Mouse (Mus musculus) CD8-positive naive resting alpha-beta T cell, adult 57 days (primary cell): ENCODE results near the gene Taar7e. TPM values are rescaled to one million over a fixed set of nuclear protein-coding genes. Genes with fewer than 3 reads are reported as not detected.

ENCODE experiments used
- total RNA-seq: library from RNA; stranded (reverse); gene quantifications from one replicate; pipeline ENCODE4 v1.2.4, GENCODE M21; 2023

Taar7e gene
- not detected for total RNA-seq

GRCm38 (mm10) chr10:24037314-24037713 lies at the start of gene Taar7e:
Taar7e (plus strand) TSS chr10:24037614.

GRCm38 (mm10) chr10:23993381-23993780 lies 44.0 kb upstream of the Taar7e start, which contains the start of gene Taar7a:
Taar7a (minus strand) TSS chr10:23993481.

GRCm38 (mm10) chr10:23999639-24000038 lies 37.8 kb upstream of the Taar7e start, which contains the start of gene Taar7b:
Taar7b (plus strand) TSS chr10:23999939.

GRCm38 (mm10) chr10:24026922-24027321 lies 10.5 kb upstream of the Taar7e start, which contains the start of gene Taar7d:
Taar7d (plus strand) TSS chr10:24027222.

GRCm38 (mm10) chr10:24049210-24049609 lies 11.8 kb downstream of the Taar7e start, which contains the start of gene Taar7f:
Taar7f (plus strand) TSS chr10:24049510.

DNA sequence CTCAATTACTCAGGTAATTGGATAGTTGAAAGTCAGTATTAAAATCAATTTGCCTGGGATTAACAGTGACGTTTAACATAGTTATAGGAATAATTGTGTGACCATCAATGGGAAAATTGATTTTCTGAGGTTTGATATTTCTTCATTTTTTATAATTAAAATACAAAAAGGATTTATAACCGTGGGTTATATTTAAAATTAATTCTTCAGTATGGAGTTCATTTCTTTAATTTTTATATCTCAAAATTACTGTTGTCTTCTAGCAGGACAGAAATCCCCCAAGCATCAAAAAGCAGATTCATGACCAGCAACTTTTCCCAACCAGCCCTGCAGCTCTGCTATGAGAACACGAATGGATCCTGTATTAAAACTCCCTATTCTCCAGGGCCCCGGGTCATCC lies 38.8 kb downstream of the Taar7e start, which contains the start of gene Taar8a:
Taar8a (plus strand) TSS at position 301 of the 400 bp plus-strand sequence.

Other genes starting within 250 kb of the Taar7e start
- not detected for gene Slc18b1, start 240.6 kb upstream of the Taar7e start, total RNA-seq
- not detected for gene Vnn3, start 186.2 kb upstream of the Taar7e start, total RNA-seq
- gene Vnn1, start 142.9 kb upstream of the Taar7e start, total RNA-seq, result not detected
- gene Taar1, start 117.3 kb upstream of the Taar7e start, total RNA-seq, result not detected
- gene Taar2, start 99.0 kb upstream of the Taar7e start, total RNA-seq, result not detected
- gene Taar3, start 88.1 kb upstream of the Taar7e start, total RNA-seq, result not detected
- not detected for gene Taar4, start 77.1 kb upstream of the Taar7e start, total RNA-seq
- gene Taar5, start 66.9 kb upstream of the Taar7e start, total RNA-seq, result not detected
- gene Taar6, start 52.0 kb upstream of the Taar7e start, total RNA-seq, result not detected
- not detected for gene Taar7a, start 44.1 kb upstream of the Taar7e start, total RNA-seq
- gene Taar7b, start 37.7 kb upstream of the Taar7e start, total RNA-seq, result not detected
- not detected for gene Taar7d, start 10.4 kb upstream of the Taar7e start, total RNA-seq
- gene Taar7f, start 11.9 kb downstream of the Taar7e start, total RNA-seq, result not detected
- not detected for gene Taar8a, start 38.9 kb downstream of the Taar7e start, total RNA-seq
- not detected for gene Taar8b, start 54.7 kb downstream of the Taar7e start, total RNA-seq
- gene Taar8c, start 64.3 kb downstream of the Taar7e start, total RNA-seq, result not detected
- not detected for gene Taar9, start 71.9 kb downstream of the Taar7e start, total RNA-seq
- gene Stx7, start 111.7 kb downstream of the Taar7e start, total RNA-seq, result 38.6 TPM
- gene Moxd1, start 185.9 kb downstream of the Taar7e start, total RNA-seq, result not detected